9 mouse cellular contexts compared by ENCODE assay signal in genomic region chr4:57561055-57561454, GRCm38 (mm10). TPM values are rescaled to one million over a fixed set of nuclear protein-coding genes. Genes with fewer than 3 reads are reported as not detected.
DNase-seq lines count a peak whose midpoint lies in the region; ATAC-seq and TF ChIP-seq lines count a peak whose summit lies in the region.
"Had no signal": no experiment of that assay in that cellular context is flagged by ENCODE, and none has a peak within 500 bp of the region (broad histone marks: within the 10 kb centered on the region; RNA-seq: fewer than 3 reads in every experiment).

No protein-coding gene starts in this region.

- peaks cover 13% of the 10 kb centered on the region; the same call in 1 of the 2 replicates for H3K4me1 ChIP-seq in forebrain, postnatal 0 days (ENCODE audit: insufficient read depth)

- H3K36me3 ChIP-seq in forebrain, postnatal 0 days (ENCODE audit: insufficient read depth), result no peaks in the 10 kb centered on the region
- H3K36me3 ChIP-seq in myocyte (ENCODE audit: control insufficient read depth, insufficient read depth), result no peaks in the 10 kb centered on the region
- H3K36me3 ChIP-seq: neural tube, embryonic 13.5 days had no signal

- no peak overlapping the region for H3K4me3 ChIP-seq in forebrain, postnatal 0 days (ENCODE audit: low read depth, low read length)
- peak overlapping the region; percentile 1 for H3K4me3 ChIP-seq in myocyte
- H3K4me3 ChIP-seq: neural tube, embryonic 13.5 days had no signal

- no peak overlapping the region for H3ac ChIP-seq in myocyte (ENCODE audit: control insufficient read depth, insufficient read length)

- H3K79me2 ChIP-seq in myocyte (ENCODE audit: control insufficient read depth, insufficient read depth), result no peaks in the 10 kb centered on the region

- H3K27me3 ChIP-seq in forebrain, postnatal 0 days (ENCODE audit: insufficient read depth, low read length), result no peaks in the 10 kb centered on the region
- H3K27me3 ChIP-seq in myocyte (ENCODE audit: control insufficient read depth, insufficient read depth, insufficient read length), result no peaks in the 10 kb centered on the region

- H3K27ac ChIP-seq in forebrain, postnatal 0 days (ENCODE audit: low read depth, low read length), result peak overlapping the region; percentile 73
- H3K27ac ChIP-seq: neural tube, embryonic 13.5 days had no signal

- 29% methylated on average over 6 of the region's 6 CpGs for WGBS in forebrain, postnatal 0 days

- 0 out of 2 replicates have a peak, but pooled peaks have one; percentile 10 for TF ChIP-seq CTCF in forebrain, postnatal 0 days (IDR thresholded peaks at IDR 0.05; ENCODE audit: low read depth)

- H3K9ac ChIP-seq in forebrain, postnatal 0 days, result no peak overlapping the region
- H3K9ac ChIP-seq: neural tube, embryonic 13.5 days had no signal

- H3K4me2 ChIP-seq in forebrain, postnatal 0 days (ENCODE audit: low read depth), result no peak overlapping the region
- H3K4me2 ChIP-seq in myocyte (ENCODE audit: low read depth), result peak overlapping the region; percentile 80
- H3K4me2 ChIP-seq: neural tube, embryonic 13.5 days had no signal

- peak; percentile 86 for ATAC-seq in forebrain, postnatal 0 days
- no peak for ATAC-seq in megakaryocyte-erythroid progenitor cell, adult 5-6 weeks (replicated peaks; ENCODE audit: low FRiP score, low TSS enrichment, poor library complexity, severe bottlenecking)

- H3K9me3 ChIP-seq in forebrain, postnatal 0 days (ENCODE audit: low read length), result no peaks in the 10 kb centered on the region
- H3K9me3 ChIP-seq: neural tube, embryonic 13.5 days had no signal

- peak; percentile 20 for DNase-seq in gastrocnemius, postnatal 10 days
- DNase-seq in gastrocnemius, adult 8-10 months (ENCODE audit: low spot score in 2 of 2), result no peak
- peak; percentile 81 for DNase-seq in forebrain, postnatal 0 days
- peak; percentile 48 to 51 for DNase-seq in layer of hippocampus, adult 8-10 months (ENCODE audit: low spot score in 2 of 2)
- no peak for DNase-seq in yolk sac, embryonic 10.5 days (ENCODE audit: low spot score)
- DNase-seq in testis, postnatal 14 days (ENCODE audit: low spot score), result no peak

- no peak for TF ChIP-seq POLR2A in myocyte (IDR thresholded peaks at IDR 0.05; ENCODE audit: insufficient read length, low read depth)

TF ChIP-seq in myocyte, 11 proteins besides CTCF, POLR2A, EP300 and RAD21:
- TF ChIP-seq TCF3 (IDR thresholded peaks at IDR 0.05; ENCODE audit: insufficient read length, low read depth) (no peak), E2F4 (IDR thresholded peaks at IDR 0.05; ENCODE audit: insufficient read depth) (no peak), MYOD1 (IDR thresholded peaks at IDR 0.05; ENCODE audit: control insufficient read depth in 1 of 3, insufficient read length in 2 of 3, low read depth in 2 of 3) (no peak), CEBPB (IDR thresholded peaks at IDR 0.05; ENCODE audit: insufficient read depth, poor library complexity, severe bottlenecking) (no peak), USF1 (IDR thresholded peaks at IDR 0.05; ENCODE audit: low read depth) (peak; percentile 55)

RNA-seq across cellular contexts. Expression of gene Pakap, which starts 6.9 kb away (rescaled TPM):
- 10 to 100 TPM; 15.2 to 16.5 TPM for total RNA-seq in gastrocnemius, postnatal 10 days (2021)
- total RNA-seq in gastrocnemius, adult 8-10 months (2022), result 1 to 10 TPM; 2.5 to 5.5 (median 3.9) TPM
- 3.7 and 6.9 TPM in 2 replicates for total RNA-seq in forebrain, postnatal 0 days (2014; rRNA removed)
- polyA plus RNA-seq in forebrain, postnatal 0 days (2015; fragmentation: Nextera tagmentation; extraction: Ambion mirVana), result 6.1 and 9.5 TPM in 2 replicates
- 10 to 100 TPM; 24.3 to 29.7 (median 26.2) TPM for total RNA-seq in layer of hippocampus, adult 8-10 months (2022)
- polyA plus RNA-seq in myocyte (2012; fragmentation: generic; extraction: Trizol), result 6.5 TPM
- not detected in 2 replicates for total RNA-seq in megakaryocyte-erythroid progenitor cell, adult 5-6 weeks (2014; fragmentation: Nextera tagmentation)
- not detected in 2 replicates for total RNA-seq in megakaryocyte-erythroid progenitor cell, adult 5-6 weeks (2017)

Comparison
In these comparisons a context has a peak if more than half of its experiments do, and no peak if none do; other contexts are left out.
1. DNase-seq: peak in gastrocnemius, postnatal 10 days (single experiment), forebrain, postnatal 0 days (single experiment) and layer of hippocampus, adult 8-10 months (2 of 2); none in gastrocnemius, adult 8-10 months (0 of 2), yolk sac, embryonic 10.5 days (single experiment) and testis, postnatal 14 days (single experiment).